Mouse (Mus musculus): ENCODE measurements at regions not wholly inside any gene's neighbourhood (a gene's known extent, or its start where the extent isn't known, plus 50 kb on each side); places are given as distances from the start of the nearest gene placed in this dataset.

DNA sequence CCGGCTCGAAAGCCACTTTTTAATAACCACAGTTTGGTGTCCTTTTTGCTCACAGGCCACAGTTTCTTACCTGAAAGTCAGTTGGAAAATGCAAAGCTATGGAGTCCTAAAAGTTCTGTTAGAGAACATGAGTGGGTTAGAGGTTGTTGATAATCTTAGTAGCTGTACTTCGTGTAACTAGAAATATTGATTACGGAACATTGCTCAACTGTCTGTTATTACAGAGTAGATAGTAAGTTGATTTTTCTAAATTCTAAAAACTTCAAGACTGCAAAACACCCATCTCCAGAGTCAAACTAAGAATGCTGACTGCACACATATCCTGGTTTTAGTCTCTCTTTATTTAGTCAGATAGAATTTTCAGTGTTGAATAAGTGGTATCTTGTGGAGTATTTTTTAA lies 111.0 kb downstream of the Slc38a4 start:
- no peak for DNase-seq (ENCODE audit: low spot score in 2 of 2)

DNA sequence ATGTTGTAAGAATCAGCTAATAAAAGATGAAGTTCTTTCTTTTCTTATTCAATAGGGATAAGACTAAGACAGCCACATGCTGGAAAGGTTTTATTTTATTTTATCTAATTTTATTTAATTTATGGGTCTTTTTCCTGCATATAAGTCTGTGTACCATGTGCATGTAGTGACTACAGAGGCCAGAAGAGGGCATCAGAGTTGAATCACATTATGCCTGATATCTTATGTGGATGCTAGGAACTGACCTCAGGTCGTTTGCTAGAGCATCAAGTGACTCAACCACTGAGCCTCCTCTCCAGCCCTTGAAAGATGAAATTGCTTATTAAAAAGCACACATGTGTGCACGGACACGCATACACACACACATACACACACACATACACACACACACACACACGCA lies 113.1 kb downstream of the Slc38a4 start:
- DNase-seq (ENCODE audit: low spot score in 2 of 2), result no peak

DNA sequence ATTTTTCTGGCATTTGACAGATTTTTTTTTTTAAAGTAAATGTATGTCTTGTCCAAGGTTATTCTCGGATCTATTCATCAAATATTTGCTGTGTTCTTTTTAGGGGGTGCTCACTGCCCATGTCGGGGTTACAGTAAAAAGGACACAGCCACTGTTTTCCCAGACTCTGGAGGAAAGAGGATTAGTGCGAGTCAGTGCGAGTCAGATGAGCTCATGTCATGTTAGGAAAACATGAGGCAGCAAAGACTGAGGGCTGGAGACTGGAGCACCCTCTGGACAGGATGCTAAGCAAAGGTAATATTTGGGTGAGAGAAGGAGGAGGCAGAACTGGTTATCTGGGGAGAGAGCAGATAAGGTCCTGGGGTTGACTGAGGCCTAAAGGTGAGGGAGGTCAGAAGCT lies 117.3 kb downstream of the Slc38a4 start:
- DNase-seq (ENCODE audit: low spot score in 2 of 2), result no peak

DNA sequence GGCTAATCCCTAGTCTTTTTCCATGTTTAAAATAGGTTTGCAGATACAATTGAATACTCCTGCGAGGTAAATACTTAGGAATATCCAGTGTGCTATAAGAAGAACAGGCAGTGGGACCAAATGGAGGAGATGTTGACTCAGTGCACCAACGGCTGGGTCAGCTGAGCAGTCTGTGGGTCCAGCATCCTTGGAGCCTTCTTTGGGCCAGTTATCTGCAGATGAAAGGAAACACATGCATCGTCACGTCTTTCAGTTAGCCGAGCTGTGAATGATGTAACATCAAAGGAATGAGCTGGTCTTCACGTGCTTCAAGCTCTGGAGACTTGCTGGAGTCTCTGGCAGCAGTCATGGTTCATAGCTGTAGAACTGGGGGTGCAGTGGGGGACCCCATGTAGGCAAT lies 118.1 kb downstream of the Slc38a4 start:
- no peak for DNase-seq (ENCODE audit: low spot score in 2 of 2)

DNA sequence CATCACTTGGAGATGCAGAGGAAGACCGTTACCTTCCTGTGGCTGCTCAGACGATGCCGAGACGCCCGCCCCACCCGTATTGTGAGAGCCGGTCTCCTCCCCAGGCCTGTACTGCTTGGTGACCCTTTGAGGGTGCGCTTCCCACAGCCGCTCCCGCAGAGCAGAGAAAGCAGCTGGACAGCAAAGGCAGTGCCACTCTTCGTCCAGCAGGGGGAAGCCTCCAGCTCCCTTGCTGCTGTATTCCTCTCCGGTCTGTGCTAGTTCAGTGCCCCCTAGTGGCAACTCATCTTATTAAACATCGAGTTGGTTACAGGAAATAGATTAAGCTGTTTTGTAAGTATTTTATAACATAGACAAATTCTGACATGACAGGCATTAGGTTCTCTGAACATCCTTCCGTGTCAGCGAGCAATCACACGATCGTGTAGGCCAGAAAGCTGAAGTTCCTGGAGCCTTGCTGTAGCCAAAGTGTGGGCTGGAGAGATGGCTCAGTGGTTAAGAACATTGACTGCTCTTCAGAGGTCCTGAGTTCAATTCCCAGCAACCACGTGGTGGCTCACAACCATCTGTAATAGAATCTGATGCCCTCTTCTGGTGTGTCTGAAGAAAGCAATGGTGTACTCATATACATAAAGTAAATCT lies 118.9 kb downstream of the Slc38a4 start:
- peak; percentile 90 to 91 for DNase-seq (ENCODE audit: low spot score in 2 of 2)

DNA sequence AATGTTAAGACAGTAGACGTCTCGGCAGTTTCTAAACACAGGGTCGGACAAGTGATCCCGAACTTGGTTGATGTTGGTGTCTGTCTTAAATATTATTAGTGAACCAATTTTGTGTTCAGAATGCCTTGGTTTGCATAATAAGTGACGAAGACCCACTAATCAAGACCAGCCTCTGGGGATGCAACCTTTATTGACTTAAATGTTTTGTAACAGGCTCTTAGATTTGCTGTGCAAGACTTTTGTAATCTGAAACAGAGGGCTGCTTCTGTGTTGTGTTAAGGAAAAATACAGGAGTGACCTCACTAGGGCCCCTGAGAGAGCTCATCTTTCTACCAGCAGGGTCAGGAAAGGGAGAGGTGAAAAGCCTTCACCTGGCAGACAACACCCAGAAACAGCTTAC lies 119.5 kb downstream of the Slc38a4 start:
- DNase-seq (ENCODE audit: low spot score in 2 of 2), result no peak

DNA sequence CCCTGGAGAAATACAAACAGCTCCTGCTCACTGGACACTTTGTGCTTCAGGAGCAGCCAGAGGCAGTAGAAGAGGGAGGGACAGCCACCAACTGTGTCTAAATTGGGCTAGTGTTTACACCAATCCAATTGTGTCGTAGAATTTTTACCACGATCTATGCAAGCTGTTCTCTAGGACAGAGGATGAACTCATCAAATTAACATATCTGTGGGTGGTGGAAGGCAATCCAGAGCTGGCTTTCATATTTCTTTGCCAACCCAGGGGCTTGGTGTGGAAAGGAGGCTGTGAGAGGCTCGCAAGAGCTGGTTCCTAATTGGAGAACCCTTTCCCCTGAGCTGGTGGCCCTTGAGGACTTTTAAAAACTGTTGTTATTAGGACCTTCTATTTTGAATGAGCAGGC lies 122.3 kb downstream of the Slc38a4 start:
- DNase-seq (ENCODE audit: low spot score in 2 of 2), result peak; percentile 10 to 19

DNA sequence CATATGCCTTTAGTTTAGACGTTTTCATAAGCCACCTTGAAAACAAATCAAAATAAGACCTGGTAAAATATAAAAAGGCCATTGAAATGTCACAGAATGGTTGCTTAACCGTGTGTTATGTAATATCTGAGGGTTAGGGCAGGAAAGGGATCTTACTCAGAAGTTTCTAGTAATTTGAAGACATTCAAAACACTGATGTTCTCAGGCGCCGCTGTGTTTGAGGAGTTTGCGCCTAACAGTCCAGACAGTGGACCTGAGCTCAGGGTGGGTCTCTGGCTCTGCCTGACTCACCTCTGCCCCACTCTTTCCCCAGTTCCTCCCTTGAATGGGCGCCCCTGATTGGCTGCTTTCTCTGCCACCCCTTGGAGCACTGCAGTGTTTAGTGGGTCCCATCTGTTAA lies 125.2 kb downstream of the Slc38a4 start:
- DNase-seq (ENCODE audit: low spot score in 2 of 2), result no peak

DNA sequence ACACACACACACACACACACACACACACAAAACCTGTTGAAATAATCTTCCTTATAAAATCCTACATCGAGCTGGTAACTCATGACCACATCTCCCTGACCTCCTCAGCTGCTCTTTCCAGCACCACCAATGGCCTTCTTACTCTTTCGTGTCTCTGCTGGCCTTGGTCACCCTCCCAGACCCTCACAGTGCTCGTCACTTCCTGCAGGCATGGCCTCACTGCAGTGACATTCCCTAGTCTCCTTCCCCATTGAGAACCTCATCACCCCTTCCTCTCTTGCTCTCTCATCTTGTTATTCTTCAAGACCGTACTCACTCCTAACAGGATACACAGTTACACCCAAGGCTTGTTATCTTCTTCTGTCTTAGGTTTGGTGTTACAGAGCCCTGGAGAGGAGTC lies 126.0 kb downstream of the Slc38a4 start:
- DNase-seq (ENCODE audit: low spot score in 2 of 2), result no peak

DNA sequence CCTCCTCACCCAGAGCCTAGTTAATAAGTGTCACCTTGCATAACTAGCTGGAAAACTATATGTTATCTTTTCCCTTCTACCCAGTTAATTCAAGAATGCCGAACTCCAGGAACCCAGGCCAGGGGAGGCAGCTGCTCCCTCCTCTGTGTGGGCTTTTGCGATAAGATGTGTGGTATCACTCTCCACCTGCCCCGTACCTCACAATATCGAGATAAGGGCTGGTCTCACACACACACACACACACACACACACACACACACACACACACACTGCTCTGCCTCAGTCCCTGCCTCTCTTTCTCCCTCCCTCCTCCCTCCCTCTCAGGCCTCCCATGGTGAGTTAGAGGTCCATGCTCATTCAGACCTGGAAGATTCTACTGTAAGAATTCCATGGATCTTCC lies 127.1 kb downstream of the Slc38a4 start:
- DNase-seq (ENCODE audit: low spot score in 2 of 2), result no peak

DNA sequence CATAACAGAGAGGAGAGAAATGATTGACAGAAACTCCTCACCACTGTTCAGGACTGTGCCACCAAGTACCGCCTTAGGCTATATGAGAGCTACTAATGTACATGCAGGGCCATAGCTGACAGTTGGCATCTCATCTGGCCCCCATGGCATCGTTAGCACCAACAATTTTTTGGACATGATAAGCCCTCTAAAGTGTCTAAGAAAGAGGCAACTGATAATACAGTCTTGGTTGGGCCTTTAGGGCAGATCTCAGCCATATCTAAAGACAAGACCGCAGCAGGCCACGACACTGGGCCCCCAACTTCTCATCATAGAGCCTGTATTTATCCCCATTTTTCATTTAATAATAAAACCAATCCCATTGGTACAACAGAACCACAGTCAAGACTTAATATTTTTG lies 128.1 kb downstream of the Slc38a4 start:
- DNase-seq (ENCODE audit: low spot score in 2 of 2), result no peak

DNA sequence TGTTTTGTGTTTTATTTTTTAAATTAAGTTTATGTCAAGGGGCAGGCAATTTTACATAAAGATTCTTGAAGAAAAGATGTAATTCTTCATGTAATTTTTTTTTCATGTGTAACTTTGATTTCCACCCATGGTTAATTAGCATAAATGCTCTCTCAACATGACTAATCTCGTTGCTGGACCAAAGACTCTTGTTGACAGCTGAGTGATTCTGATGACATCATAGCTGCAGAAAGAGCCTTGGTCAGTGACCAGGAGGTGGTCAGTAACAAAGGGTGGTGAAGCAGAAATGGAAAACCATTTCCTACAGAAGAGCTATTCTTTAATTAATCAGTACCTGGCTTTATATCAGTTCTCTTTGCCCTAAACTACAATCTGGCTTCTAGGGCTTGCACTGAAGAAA lies 129.1 kb downstream of the Slc38a4 start:
- no peak for DNase-seq (ENCODE audit: low spot score in 2 of 2)

DNA sequence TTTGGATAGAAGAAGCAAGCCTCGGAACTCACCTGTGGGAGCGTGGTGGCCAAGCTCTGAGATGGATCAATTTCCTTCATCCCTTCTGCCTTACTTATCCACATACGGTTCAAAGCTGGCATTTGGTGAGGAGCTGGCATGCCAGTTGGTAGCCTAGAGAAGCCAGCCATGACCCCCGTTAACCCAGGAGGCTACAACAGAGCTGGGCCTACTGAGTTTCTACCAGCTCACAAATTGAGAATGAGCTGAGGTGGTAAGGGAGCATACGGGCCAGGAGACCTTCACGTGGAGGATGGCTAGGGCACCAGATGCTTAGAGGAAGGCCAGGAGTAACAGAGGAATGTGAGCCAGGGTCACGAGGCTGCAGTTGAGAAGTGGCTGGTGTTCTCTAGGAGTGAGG lies 139.2 kb downstream of the Slc38a4 start:
- no peak for DNase-seq (ENCODE audit: low spot score in 2 of 2)

DNA sequence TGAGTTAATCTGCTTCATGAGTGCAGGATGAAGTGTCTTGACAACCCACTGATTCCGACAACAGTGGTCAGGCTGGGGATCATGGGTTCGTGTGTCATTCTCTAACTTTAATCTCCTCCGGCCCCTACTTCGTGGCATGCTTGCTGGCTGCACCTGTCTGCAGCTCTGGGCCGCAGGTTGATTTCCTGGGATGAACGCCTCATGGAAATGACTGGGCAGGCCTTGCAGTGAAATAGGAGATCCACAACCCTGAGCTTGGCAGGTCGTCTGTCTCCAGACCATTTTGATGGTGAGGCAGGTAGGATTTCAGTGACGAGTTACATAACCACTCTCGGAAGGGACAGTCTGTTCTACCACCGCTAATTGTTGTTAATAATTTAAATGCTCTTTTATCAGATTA lies 140.2 kb downstream of the Slc38a4 start:
- no peak for DNase-seq (ENCODE audit: low spot score in 2 of 2)

DNA sequence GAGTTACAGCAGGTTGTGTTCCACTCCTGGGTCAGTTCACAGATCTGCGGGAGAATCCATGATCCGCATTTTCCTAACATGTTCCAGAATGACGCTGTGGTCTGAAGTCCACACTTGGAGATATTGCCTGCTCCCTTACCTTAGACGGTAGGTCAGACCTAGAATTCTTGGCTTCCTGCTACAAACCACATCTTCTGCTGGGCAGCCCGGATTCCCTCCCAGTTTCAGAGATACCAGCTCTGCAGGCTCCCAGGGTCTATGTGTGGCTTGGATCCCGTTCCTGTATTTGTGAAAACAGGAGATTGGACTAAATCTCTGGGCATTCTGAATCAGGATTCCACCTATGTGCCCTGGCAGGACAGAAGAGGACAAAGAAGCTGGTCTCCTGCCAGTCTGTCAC lies 140.8 kb downstream of the Slc38a4 start:
- DNase-seq (ENCODE audit: low spot score in 2 of 2), result no peak

DNA sequence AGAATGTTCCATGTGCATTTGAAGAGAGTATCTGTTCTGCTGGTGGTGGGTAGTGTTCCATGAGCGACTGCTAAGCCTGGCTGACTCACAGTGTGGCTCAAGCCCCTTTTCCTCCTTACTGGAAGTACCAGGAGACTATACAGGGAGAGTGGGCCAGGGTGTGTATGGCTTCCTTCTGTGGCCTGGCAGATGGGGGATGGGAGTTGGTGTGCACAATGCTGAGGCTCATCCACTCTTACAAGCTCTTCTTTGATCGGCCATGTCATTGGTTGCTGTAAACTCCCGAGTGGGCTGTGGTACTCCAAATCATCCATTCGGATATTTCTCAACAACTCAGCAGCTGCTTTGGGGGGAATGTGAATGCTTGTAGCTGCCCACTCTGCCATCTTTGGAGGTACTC lies 150.2 kb downstream of the Slc38a4 start:
- no peak for DNase-seq (ENCODE audit: low spot score in 2 of 2)

DNA sequence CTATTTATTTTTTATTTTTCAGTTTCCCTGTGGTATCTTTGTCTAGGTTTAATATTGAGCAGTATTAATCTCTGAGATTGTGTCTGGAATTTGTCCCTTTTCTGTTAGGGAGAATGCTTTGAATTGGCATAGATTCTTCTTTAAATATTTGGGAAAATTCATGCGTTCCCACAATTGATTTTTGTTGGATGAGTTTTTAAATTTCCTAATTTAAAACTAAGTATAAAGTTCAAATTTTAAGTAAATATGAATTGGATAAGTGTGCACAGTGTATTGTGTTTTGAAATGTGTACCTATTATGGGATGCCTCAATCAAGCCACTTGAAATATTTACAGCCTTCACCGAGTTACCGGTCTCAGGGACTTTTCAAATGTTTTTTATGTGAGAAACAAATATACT lies 152.3 kb downstream of the Slc38a4 start:
- no peak for DNase-seq (ENCODE audit: low spot score in 2 of 2)

DNA sequence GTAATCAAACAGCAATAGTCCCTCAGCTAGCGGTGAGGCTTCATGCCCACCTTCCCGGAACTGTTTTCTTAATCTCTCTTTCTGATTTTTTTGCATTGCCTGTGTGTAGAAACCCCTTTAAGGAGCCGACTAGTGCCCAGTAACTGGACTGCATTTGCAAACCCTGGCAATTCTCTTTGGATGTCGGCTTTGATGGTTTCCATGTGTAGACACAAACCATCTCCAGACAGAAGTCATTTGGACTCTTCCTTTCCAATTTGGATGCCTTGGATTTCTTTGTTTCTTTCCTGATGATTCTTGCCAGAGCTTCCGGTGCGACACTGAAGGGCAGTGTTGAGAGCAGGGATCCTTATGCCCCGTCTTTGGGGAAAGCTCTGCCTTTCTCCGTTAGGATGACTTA lies 153.0 kb downstream of the Slc38a4 start:
- no peak for DNase-seq (ENCODE audit: low spot score in 2 of 2)

DNA sequence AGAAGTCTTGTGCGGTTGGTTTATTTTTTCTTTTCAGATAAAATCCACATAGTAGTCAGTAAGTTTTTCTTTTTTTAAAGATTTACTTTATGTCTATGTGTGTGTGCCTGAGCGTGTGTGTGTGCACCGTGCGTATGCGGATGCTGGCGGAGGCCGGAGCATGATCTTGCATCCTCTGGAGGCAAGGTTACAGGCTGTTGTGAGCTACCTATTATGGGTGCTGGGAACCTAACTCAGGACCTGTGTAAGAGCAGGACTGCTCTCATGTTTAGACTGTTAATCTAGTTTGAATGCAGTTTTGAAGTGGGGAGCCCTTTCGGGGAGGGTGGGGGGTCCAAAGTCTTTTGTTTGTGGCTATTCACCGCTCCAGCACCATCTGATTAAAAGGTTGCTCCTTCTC lies 154.1 kb downstream of the Slc38a4 start:
- no peak for DNase-seq (ENCODE audit: low spot score in 2 of 2)

DNA sequence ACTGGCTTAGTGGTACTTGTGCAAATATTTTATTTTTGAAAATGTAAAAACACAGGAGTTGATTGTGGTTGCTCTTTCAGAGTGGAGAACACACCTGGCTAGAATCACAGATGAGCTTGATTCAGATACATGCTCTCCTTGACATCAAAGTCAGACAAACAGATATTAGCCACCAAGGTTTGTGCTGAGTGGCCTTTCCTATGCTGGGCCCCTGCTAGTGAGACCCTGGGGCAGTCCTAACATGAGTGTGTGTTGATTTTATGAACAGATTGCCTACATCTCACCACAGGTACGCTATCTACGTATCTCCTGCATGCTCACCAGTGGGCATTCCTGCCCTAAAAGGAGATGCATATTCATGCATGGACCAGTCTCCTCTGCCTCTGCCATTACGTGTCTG lies 157.5 kb downstream of the Slc38a4 start:
- DNase-seq (ENCODE audit: low spot score in 2 of 2), result no peak

DNA sequence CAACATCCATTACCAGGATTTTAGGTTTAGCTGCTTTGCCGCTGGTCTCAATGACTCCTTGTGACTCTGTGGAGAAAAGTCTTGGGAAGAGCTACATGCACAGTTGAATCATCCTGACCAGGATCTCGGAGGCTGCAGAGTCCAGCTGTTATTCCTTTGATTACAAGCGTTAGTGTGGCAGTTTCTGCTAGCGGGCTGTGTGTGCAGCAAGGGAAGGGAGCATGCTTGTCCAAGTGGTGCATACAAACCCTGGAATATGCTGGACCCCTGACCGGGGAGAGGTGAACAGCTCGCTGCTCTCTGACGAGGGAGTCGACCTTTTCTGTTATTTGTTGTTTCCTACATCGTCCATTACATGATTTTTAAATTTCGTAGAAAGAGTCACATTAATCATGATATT lies 170.9 kb downstream of the Slc38a4 start:
- no peak for DNase-seq (ENCODE audit: low spot score in 2 of 2)

DNA sequence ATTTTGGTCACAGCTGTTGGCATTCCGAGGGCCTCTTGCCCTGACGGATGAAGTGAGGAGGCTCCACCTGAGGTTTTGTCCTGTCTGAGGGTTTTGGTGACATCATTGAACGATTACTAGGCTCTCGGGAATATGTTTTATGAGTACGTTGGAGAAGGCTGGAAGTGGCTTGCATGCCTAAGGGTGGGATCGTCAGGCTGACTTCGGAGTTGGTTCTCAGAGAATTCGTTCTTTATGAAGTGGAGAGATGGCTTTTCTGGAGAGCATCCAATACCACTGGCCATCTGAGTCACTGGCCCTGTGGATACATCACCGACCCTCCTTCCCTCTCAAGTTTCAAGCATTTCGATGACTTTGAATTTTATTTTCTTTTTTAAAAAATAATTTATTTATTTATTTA lies 172.0 kb downstream of the Slc38a4 start:
- DNase-seq (ENCODE audit: low spot score in 2 of 2), result no peak

DNA sequence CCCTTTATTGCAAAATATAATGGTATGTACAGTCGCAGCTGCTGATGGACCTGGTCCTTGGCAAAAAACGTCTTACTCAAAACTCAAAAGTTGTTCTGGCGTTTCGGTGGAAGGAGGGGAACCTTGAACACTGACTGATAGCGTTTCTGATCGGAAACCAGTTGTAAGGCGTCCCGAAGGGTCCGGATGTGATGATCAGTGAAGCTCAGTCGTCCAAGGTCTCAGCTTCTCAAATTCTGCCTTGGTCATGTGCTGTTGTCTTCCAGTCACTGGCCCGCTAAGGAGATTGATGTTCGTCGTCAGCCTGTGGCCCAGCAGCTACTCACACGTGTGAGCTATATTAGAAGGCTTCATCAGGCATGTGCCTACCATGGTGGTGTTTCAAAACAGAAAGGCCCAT lies 173.5 kb downstream of the Slc38a4 start:
- DNase-seq (ENCODE audit: low spot score in 2 of 2), result no peak

DNA sequence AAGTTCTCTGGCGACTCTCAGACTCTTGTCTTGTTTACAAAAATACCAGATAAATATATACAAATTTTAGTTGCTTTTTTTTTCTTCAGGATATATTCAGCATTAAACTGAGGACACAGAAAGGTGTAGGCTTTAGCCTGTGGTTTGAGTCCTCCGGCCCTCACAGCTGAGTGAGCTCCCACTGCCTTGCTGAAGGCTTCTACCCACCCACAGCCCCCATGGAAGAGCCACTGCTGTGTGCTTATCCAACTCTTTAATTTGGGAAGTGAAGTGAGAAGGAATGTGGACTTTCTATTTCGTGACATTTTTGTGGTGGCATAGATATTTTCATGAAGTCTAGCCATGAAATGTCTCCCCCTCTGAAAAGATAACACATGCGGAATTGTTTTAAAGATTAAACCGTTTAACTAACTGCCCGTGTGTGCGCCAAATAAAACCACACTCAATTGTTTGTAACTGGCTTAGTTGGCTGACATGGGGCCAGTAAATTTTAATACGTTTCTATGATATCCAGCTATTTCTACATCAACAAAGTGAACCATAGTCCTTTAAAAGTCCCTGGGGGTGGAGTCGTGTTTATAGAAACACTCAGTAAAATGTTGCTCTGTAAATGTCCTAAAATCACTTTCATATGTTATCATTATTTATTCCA lies 174.1 kb downstream of the Slc38a4 start:
- DNase-seq (ENCODE audit: low spot score in 2 of 2), result no peak

Measured in layer of hippocampus, postnatal 10 days (tissue).